Mouse (Mus musculus) layer of hippocampus, postnatal 10 days (tissue): ENCODE data around the gene Ly6g5c. TPM values are rescaled to one million over a fixed set of nuclear protein-coding genes. Genes with fewer than 3 reads are reported as not detected.

Source experiments
- DNase-seq, 2 experiments: peaks; one replicate each; pipeline ENCODE4 v3.0.0; 2021; ENCODE audit warnings: low spot score in 2 of 2
- total RNA-seq, 2 experiments: library from RNA; stranded (reverse); gene quantifications; 2 replicates each; pipeline ENCODE4 v1.2.3; 2021

The Ly6g5c gene
- total RNA-seq, 2 experiments from 2014 or later: not detected

DNA sequence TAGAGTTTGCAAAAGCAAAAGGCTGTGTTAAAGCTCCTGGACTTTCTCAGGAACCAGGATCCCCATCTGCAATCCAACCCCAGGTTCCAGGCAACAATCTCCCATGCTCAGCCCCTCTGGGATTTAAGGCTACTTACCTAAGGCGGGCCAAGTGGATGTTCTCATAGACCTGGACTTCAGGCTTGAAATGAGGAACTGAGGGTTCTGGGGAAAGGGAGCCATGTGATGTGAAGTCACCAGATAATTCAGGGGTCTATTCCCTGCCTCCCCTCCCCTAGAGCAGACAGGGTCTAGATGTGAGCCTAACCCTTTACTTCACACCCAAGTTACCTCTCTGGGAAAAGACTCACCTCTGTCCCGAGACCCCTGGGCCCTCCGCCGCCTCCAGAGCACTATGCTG lies 27.4 kb upstream of the Ly6g5c start:
- no peak for DNase-seq

DNA sequence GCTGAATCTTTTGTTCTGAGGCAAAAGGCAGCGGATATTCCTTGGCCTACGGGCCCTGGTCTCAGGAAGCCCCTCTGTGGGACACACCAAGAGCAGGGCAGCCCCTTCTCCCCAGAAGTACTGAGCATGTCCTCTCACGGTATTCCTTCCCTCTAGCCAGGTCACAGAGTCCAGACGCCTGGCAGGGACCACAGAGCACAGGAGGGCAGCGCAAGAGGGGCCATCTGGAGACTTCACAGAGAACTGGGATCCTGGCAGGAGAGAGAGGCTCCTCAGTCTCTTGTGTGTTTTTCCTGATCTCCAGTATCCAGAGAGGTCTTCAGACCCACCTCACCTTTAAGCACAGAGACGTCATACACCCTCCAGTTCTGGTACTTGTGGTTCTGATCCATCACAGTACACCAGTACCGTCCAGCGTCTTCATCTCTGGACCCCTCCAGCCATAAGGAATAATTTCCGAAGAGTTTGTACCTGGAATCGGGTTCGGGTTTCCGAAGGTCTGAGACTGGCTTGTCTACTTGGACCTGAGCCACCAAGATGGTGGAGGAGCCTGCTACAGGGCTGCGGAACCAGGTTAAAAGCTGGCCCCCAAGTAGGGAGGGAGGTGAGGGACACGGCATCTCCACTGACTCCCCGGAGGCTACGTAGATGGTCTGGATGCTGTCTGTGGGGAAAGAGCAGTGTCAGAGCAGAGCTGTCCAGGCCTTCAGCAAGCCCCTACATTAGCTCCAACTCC lies 25.1 kb upstream of the Ly6g5c start:
- no peak for DNase-seq

DNA sequence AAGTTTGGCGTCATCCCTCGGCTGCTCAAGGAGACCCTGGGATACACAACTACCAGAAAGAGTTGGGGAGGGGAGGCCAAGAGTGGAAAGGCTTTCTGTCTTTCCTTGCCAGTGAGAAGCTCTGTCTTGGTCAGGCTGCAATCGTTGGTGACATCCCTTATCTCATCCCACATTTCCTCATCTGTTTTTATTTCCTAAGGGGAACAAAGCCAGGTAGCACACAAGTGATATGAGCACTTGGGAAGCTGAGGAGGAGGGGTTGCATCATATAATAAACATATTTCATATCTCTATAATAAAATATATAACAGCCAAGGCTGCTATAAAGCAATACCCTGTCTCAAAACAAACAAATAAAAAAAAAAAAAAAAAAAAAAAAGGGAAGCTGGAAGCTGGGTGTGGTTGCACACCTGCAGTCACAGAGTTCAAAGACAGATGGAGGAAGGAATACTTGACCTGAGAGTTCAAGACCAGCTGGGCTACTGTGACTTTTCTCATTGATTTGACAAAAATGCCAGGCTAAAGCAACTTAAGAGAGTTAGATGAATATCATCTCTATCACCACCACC lies 24.1 kb upstream of the Ly6g5c start:
- no peak for DNase-seq

DNA sequence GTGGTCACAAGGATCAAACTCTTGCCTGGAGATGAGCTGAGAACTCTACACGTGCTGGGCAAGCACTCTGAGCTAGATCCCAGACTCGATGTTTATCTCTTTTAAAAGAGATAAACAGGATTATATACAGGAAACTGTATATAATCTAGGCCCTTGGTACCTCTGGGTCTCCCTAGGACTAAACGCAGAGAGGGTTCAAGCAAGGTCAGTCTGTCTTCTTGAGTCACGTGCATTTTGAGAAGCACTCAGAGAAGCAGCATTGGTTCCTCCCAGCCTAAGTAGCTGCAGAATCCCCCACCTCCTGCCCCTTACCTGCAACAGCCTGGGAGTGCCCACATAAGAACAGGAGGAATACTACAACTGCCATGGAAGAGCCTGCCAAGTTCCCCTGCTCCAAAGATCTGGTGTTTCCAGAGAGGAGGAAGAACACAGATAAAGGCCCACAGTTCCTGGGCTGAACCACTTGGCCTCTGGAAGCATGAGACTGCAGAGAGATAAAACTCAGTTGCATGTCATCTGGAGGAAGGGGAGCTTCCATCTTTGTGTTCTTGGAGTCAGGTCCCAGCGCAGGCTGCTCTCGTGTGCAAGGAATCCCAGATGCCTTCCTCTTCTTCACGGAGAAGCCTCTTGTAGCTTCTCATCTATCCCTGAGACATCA lies 22.7 kb upstream of the Ly6g5c start, which contains the start of gene Ly6g6f:
Gene Ly6g6f, minus strand, starts transcription at position 403 of the 658 bp plus-strand sequence.
- DNase-seq: no peak

DNA sequence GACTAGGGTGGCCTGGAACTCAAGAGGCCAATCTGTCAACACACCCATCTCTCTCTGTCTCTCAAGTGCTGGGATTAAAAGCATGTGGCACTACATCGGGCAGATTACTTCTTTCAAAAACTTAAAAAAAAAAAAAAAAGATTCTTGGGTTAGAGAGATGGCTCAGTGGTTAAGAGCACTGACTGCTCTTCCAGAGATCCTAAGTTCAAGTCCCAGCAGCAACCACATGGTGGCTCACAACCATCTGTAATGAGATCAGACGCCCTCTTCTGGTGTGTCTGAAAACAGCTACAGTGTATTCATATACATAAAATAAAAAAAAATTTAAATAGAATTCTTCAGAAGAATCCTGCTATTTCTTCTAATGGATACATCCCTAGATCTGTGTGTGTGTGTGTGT lies 19.9 kb upstream of the Ly6g5c start:
- DNase-seq: no peak

DNA sequence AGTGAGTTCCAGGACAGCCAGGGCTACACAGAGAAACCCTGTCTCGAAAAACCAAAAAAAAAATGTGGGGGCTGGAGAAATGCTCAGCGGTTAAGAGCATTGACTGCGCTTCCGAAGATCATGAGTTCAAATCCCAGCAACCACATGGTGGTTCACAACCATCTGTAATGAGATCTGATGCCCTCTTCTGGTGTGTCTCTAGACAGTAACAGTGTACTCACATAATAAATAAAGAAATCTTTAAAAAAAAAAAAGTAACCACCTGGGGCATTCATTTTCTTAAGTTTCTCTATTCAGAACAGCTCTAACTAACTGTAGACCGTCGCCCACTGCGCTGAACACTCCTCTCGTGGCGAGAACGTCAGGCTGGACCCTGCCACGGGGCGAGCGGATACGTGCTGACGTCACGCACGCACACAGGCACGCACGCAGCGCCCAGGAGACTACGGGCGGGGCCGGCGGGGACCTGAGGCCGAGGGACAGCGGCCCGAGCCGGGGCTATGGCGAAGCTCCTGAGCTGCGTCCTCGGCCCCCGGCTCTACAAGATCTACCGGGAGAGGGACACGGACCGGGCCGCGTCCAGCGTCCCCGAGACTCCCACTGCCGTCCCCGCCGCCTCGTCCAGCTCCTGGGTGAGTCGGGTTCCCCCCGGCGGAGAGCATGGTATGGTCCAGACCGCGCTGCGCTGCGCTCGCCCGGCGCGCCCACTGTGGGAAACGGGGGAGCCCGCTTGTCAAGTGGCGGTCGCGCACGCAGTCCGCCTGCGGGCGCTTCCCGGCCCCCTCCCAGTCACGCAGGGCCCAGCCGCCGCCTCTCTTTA lies 19.0 kb upstream of the Ly6g5c start, which contains the start of gene Abhd16a:
Gene Abhd16a, plus strand, starts transcription at position 439 of the 820 bp plus-strand sequence.
- DNase-seq: peak; percentile 94 to 95

DNA sequence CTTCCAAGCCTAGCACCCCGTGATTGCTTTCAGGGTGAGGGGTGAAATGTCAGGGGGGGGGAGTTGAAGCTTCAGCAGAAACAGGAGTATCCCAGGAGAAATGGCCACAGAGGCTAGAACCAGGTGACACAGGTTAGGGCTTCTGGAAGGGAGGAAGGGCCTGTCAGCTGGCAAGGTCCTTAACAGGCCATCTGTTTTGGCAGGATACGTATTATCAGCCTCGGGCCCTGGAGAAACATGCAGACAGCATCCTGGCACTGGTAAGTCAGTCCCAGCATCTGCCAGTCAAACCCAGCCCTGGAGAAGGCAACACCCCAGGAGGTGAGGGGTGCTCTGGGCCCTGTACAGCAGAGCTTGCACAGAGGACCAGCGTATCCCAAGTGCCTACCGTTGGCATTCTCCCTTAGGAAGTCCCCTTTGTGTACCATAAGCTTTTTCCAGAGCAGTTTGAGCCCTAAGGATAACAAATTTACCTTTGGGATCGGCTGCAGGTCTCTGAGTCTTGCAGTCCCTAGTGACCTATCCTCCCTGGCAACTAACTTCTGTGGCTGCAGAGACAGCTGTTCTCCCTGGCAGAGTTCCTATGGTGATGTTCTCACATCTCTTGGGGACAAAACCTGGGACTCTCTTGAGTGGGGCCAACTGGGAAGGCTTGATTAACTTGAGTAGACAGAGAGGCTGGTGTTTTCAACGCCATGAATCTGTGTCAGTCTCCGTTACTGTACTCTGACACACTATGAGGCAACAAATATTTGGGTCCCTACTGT lies 17.7 kb upstream of the Ly6g5c start:
- DNase-seq: no peak

DNA sequence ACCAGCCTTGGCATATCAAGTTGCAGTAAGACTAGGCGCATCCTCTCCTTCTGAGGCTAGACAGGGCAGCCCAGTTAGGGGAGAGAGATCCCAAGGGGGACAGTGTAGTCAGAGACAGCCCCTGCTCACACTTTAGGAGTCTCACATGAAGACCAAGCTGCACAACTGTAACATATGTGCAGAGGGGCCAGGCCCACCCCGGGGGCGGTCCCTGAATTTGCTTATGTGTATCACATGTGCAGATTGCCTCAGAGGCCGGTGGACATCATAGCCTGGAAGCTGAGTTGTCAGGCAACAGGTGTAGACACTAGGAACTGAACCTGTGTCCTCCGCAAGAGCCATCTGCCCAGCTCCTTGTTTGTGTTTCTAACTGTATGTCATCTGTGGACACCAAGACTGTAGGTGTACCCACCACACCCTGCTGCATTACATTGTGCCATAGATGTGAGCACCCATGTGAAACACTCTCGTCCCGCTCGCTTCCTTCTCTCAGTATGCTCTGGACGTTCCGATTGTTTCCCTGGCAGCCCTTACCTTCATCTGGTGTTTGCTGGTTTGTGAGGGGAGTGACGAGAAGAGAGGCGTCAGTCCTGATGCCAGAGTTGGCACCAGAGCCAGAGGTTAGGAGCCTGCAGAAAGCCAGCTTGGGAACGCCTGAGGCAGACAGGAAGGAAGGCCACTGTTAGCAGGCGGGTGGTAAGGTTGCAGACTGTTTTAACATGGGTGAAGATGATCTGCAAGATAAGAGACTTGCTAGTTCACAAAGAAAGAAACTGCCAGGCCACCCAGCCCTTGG lies 15.5 kb upstream of the Ly6g5c start:
- no peak for DNase-seq

DNA sequence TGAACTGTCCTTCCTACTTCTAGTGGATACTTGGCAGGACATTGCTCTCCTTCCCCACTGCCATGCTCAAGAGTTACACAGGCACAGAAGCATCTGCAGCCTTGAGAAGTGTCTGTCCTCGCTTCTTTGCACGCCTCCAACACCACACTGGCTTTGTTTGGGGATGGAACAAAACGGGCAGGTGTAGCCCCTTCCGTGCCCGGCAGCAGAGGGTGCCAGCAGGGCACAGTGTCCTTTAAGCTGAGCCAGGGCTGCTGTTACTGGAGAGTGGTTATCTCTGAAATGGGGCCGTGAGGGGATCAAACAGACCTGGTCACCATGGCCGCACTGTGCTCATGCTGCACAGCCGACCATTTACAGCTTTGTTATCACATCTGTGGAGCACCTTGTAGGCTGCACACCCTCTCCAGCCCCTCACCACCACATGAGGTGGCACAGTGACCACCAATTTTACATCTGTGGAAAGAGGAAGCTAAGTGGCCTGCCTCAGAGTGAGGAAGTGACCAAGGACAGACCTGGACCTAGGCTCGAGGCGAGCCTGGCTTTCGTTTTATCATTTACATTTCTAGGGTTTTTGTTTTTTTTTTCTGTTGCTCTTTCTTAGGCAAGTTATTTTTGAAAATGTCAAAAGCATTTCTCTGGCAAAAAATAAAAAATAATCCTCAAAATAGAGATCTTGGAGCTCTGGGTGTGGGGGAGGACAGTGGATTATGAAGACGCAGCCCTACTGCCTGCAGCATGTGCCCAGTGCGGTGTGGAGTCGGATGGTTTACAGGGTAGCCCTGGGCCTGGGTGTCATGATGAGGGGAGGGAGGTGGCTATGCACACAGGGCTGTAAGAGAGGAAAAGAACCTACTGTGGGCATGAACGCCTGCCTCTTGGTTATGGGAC lies 13.4 kb upstream of the Ly6g5c start:
- no peak for DNase-seq

DNA sequence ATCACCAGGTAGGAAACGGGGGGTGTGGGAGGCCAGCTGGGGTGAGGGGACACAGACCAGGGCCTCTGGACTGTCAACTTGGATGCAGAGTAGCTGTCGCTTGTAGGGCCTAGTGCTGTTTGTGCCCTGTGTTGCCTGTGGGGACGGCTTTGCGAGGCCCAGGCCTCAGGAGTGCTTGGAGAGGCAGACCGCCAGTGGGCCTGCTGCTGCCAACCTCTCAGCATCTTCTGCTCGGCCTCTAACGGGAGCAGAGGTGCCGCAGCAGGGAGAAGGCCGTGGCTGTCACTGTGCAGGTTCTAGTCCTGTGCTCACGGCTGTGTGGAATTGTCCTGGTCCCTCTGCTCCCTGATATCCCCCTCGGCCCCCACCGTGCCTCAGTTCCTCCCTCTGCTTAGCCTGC lies 11.5 kb upstream of the Ly6g5c start:
- DNase-seq: no peak

DNA sequence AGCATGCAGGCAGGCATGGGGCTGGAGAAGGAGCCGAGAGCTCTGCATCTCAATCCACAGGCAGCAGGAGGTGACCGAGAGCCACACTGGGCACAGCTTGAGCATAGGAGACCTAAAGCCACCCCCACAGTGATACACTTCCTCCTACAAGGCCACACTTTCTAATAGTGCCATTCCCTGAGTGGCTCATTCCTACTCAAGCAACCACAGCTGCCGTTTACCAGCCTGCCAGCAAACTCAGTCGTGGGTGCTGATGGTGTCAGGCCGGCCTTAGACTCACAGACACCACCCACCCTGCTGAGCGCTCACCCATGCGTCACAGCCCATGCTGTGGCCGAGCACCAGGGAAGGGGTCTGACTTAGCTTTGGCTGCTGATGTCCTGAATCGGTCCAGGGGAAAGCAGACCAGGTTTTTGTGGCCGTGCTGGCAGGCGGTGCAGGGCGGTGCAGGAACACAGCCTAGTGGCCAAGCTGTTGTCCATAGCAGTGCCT lies 10.9 kb upstream of the Ly6g5c start:
- DNase-seq: peak in 1 of 2 experiments; percentile 51

DNA sequence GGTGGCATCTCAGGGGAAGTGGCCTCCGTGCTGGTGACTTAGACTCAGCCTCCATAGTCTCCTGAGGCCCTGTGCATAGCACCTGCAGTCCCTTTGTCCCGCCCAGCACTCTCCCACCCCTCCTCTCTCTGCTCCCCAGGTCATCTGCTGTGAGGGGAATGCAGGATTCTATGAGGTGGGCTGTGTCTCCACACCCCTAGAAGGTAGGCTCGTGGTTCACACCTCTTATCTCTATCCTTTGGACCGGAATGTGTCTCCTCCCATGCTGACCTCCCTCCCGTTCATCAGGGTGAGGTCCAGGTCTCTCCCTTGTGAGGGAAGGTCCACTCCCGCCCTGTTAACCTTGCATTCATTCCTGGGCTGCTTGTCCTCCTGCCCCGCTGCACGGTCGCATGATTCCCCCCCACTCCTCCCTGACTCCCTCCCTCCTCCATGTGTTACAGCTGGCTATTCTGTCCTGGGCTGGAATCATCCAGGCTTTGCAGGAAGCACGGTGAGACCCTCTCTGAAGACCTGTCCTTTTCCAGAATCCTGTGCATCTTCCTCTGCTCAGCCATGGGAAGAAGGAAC lies 7.8 kb upstream of the Ly6g5c start:
- no peak for DNase-seq

DNA sequence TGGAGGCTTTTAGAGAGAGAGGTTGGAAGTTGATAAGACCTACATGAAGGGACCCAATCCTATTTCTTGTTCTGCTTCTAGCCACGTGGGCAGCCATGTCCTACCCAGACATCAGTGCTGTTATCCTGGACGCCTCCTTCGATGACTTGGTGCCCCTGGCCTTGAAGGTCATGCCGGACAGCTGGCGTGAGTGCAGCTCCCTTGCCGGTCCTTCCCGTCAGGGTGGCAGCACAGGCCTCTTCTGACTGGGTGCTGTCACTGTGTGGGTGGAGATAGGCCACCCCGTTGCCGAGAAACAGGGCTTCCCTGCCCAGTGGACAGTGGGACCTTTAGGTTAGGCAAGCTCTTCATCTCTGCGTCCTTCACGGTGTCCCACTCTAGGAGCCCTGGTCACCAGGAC lies 6.9 kb upstream of the Ly6g5c start:
- DNase-seq: no peak

DNA sequence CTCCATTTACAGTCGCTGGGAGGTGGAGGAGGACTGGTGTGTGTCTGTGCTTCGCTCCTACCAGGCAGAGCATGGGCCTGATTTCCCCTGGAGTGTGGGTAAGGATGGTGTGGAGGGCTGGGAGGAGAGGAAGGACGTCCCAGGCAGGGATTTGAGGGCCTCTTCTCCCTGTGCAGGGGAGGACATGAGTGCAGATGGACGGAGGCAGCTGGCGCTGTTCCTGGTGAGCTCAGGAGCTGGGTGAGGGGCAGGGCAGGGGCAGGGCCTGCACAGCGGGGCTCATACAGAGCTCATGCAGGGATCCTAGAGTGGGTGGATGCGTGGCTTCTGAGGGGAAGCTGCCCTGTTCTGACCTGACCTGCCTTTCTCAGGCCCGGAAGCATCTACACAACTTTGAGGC lies 5.8 kb upstream of the Ly6g5c start:
- no peak for DNase-seq

DNA sequence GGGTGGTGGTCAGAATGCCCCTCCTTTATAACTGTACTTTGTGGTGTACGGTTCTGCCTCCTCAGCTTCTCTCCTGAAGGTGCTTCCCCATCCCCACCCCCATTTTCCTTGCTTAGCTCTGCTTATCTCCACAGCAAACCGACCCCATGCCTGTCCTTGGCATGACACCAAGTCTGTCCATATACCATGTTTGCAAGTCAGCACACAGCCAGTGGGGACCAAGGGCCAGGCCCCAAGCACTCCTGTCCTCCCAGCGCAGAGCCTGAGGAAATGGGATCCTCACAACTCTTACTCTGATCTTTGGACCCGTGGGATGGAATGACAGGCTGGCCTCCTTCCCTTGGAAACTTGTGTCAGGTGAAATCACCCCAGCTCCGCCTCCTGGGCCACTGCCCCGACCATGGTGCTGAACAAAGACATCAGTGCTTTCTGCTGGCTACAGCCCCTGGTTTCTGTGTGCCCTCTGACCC lies 4.8 kb upstream of the Ly6g5c start:
- no peak for DNase-seq

DNA sequence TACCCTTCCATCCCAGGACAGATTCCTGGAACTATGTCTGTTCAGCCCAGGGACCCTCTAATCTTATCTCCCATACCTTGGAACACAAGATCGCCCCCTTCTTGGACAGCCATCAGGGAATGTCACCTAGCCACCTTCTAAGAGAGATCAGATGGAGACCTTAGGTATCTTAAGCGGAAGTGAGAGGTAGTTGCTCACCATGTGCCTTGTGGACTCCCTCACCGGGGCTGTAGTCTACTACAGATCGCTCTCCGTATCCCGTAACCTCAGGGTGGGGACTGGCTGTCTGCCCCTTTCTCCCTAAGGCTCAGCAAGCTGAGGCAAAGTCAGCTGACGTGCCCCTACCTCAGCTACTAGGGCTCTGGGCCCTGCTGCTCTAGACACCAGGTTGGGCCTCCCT lies 4.0 kb upstream of the Ly6g5c start:
- no peak for DNase-seq

DNA sequence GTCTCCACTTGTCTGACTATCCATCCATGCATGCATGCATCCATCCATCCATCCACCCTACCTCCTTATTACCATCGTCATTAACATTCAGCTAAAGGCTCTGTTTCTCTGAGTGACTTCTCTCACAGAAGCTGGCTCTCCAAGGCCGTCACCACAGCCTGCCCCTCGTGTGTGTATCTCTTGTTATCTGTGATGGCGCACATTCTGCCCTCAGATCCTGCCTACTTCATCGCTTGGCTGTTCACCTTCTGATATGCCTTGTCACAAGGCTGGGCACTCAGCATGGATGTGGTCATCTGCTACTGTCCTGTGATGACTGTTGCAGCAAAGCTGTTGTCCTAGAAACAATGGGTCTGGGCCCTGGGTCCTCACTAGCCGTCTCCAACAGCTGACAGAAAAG lies 3.3 kb upstream of the Ly6g5c start:
- no peak for DNase-seq

DNA sequence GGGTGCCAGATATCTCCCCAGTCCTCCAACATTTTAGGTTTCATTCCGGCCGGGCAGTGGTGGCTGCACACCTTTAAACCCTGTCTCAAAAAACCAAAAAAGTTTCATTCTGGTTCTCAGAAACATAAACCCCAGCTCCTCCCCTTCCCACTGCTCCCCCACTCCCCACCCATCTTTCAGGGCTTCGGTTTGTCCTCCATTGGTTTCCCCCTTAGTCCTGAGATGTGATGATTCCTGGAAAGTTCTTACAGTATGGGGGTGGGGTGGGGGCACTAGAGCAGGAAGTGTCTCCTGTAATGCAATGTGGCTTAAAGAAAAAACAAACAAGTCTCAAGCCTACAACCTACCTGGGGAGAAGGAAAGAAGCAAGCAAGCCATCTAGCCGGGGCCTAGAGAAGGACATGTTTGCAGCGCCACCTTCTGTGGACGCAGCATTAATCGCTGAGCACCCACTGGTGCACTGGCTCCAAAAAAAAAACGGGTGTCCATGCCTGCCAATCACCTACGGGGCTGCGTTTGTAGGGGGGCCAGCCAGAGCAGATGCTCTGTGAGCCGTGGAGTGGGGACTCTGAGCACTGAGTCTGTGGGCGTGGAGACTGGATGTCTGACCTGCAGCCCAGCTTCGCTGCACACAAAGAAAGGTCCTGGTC lies 2.2 kb upstream of the Ly6g5c start:
- peak; percentile 39 to 58 for DNase-seq
